Mouse (Mus musculus) embryonic facial prominence, embryonic 11.5 days (tissue): Measurements from ENCODE around the gene Hoxb7. TPM values are rescaled to one million over a fixed set of nuclear protein-coding genes. Genes with fewer than 3 reads are reported as not detected.

ENCODE experiments used
- ATAC-seq: fragments of 200-750 bp; cut with Nextera tagmentation; replicated peaks from 2 replicates; pipeline ENCODE4 v1.8.0; 2017; ENCODE audit warnings: low read depth; ENCODE audit not compliant: insufficient number of reproducible peaks, low FRiP score, low TSS enrichment
- DNase-seq: peaks from one replicate; pipeline ENCODE4 v3.0.0-alpha.2; 2015; ENCODE audit warnings: low spot score
- H3K27ac ChIP-seq: fragments of 300-500 bp; sonication (generic); replicated peaks from 2 replicates; pipeline ENCODE4 v1.5.1; 2014; ENCODE audit warnings: mild to moderate bottlenecking, low read depth, low read length, control low read depth
- H3K27me3 ChIP-seq: fragments of 300-500 bp; sonication (generic); 2 replicates; pipeline ENCODE4 v1.6.1; 2014; ENCODE audit warnings: mild to moderate bottlenecking, low read length, moderate library complexity, mixed read lengths; ENCODE audit not compliant: control insufficient read depth, insufficient read depth
- H3K36me3 ChIP-seq: fragments of 300-500 bp; sonication (generic); replicated peaks from 2 replicates; pipeline ENCODE4 v1.6.1; 2014; ENCODE audit warnings: low read depth, mild to moderate bottlenecking, low read length, moderate library complexity, mixed read lengths; ENCODE audit not compliant: control insufficient read depth, insufficient read depth
- H3K4me1 ChIP-seq: fragments of 300-500 bp; sonication (generic); 2 replicates; pipeline ENCODE4 v1.6.1; 2014; ENCODE audit warnings: low read length, mixed read lengths; ENCODE audit not compliant: control insufficient read depth, insufficient read depth
- H3K4me2 ChIP-seq: fragments of 300-500 bp; sonication (generic); 2 replicates; pipeline ENCODE4 v1.6.1; 2014; ENCODE audit warnings: low read depth, mild to moderate bottlenecking, control low read depth, low read length, moderate library complexity
- H3K4me3 ChIP-seq: fragments of 300-500 bp; sonication (generic); 2 replicates; pipeline ENCODE4 v1.5.1; 2014; ENCODE audit warnings: low read depth, low read length, control low read depth
- H3K9ac ChIP-seq: fragments of 300-500 bp; sonication (generic); replicated peaks from 2 replicates; pipeline ENCODE4 v1.6.1; 2014; ENCODE audit warnings: mild to moderate bottlenecking, control low read depth, low read length
- H3K9me3 ChIP-seq: fragments of 300-500 bp; sonication (generic); replicated peaks from 2 replicates; pipeline ENCODE4 v1.6.1; 2016; ENCODE audit warnings: mild to moderate bottlenecking, low read length, inconsistent platforms, mixed read lengths; ENCODE audit not compliant: control insufficient read depth
- WGBS: fragments of 180-500 bp; shearing (Covaris S2); extraction: QIAGEN DNeasy Blood & Tissue Kit; methylation state at CpG from one replicate; pipeline ENCODE4 v1.1.7; 2014; 5-methylcytosine and 5-hydroxymethylcytosine counted together
- polyA plus RNA-seq: library from polyadenylated mRNA; unstranded; fragments of >200 nt; fragmentation: Nextera tagmentation; extraction: Ambion mirVana; gene quantifications from 2 replicates; pipeline ENCODE4 v1.2.1, GENCODE M21; 2014

The Hoxb7 gene
- polyA plus RNA-seq, 1 experiment from 2014 or later, result 0.15 TPM

- Histone ChIP-seq H3K4me3 (no peak overlapping the region), H3K27ac (no peak overlapping the region), H3K4me1 (no peaks in the 10 kb centered on the region), H3K9me3 (no peaks in the 10 kb centered on the region), H3K27me3 (peaks cover 95% of the 10 kb centered on the region), H3K36me3 (no peaks in the 10 kb centered on the region), H3K4me2 (no peak overlapping the region), H3K9ac (no peak overlapping the region)
- WGBS, result under 1% methylated on average over 11 of the region's 11 CpGs
- DNase-seq (no peak), ATAC-seq (no peak)
Measured at GRCm38 (mm10) chr11:96297968-96298635, 11.7 kb downstream of the Hoxb7 start.

GRCm38 (mm10) chr11:96298895-96299667, 12.7 kb downstream of the Hoxb7 start:
- Histone ChIP-seq H3K4me3 (no peak overlapping the region), H3K9me3 (no peaks in the 10 kb centered on the region), H3K9ac (no peak overlapping the region), H3K4me1 (no peaks in the 10 kb centered on the region; the same call in 1 of the 2 replicates), H3K4me2 (no peak overlapping the region), H3K27me3 (peaks cover 96% of the 10 kb centered on the region), H3K27ac (no peak overlapping the region), H3K36me3 (no peaks in the 10 kb centered on the region)
- DNase-seq, result no peak
- under 1% methylated on average over 66 of the region's 66 CpGs for WGBS
- no peak for ATAC-seq

GRCm38 (mm10) chr11:96299781-96300180, 13.4 kb downstream of the Hoxb7 start:
- no peak for DNase-seq
- Histone ChIP-seq H3K9ac (no peak overlapping the region), H3K4me2 (no peak overlapping the region), H3K27me3 (peaks cover 96% of the 10 kb centered on the region), H3K4me1 (no peaks in the 10 kb centered on the region; the same call in 1 of the 2 replicates), H3K27ac (no peak overlapping the region), H3K9me3 (no peaks in the 10 kb centered on the region), H3K36me3 (no peaks in the 10 kb centered on the region), H3K4me3 (no peak overlapping the region)
- no peak for ATAC-seq
- WGBS, result 1% methylated on average over 9 of the region's 9 CpGs

- no peaks in the 10 kb centered on the region for H3K36me3 ChIP-seq
- no peak overlapping the region for H3K4me2 ChIP-seq
- H3K9ac ChIP-seq, result no peak overlapping the region
- H3K27ac ChIP-seq, result no peak overlapping the region
- 1% methylated on average over 35 of the region's 35 CpGs for WGBS
- no peak for DNase-seq
- ATAC-seq, result no peak
- peaks cover 96% of the 10 kb centered on the region for H3K27me3 ChIP-seq
- H3K4me3 ChIP-seq, result no peak overlapping the region
- no peaks in the 10 kb centered on the region; the same call in 1 of the 2 replicates for H3K4me1 ChIP-seq
- no peaks in the 10 kb centered on the region for H3K9me3 ChIP-seq
Measured at GRCm38 (mm10) chr11:96300354-96301063, 14.1 kb downstream of the Hoxb7 start.

- Histone ChIP-seq H3K4me2 (no peak overlapping the region), H3K4me1 (no peaks in the 10 kb centered on the region; the same call in 1 of the 2 replicates), H3K36me3 (no peaks in the 10 kb centered on the region), H3K27ac (no peak overlapping the region), H3K9me3 (no peaks in the 10 kb centered on the region), H3K9ac (no peak overlapping the region), H3K27me3 (peaks cover 96% of the 10 kb centered on the region), H3K4me3 (no peak overlapping the region)
- no peak for DNase-seq
- 3% methylated on average over 10 of the region's 10 CpGs for WGBS
- no peak for ATAC-seq
Measured at GRCm38 (mm10) chr11:96301064-96301431, 14.6 kb downstream of the Hoxb7 start.

- DNase-seq, result no peak
- peaks cover 96% of the 10 kb centered on the region for H3K27me3 ChIP-seq
- H3K27ac ChIP-seq, result no peak overlapping the region
- H3K9ac ChIP-seq, result no peak overlapping the region
- no peak overlapping the region for H3K4me3 ChIP-seq
- H3K4me2 ChIP-seq, result no peak overlapping the region
- H3K36me3 ChIP-seq, result no peaks in the 10 kb centered on the region
- WGBS, result 2% methylated on average over 15 of the region's 15 CpGs
- ATAC-seq, result no peak
- H3K4me1 ChIP-seq, result no peaks in the 10 kb centered on the region; the same call in 1 of the 2 replicates
- no peaks in the 10 kb centered on the region for H3K9me3 ChIP-seq
Measured at GRCm38 (mm10) chr11:96301837-96302236, 15.4 kb downstream of the Hoxb7 start.

- H3K4me2 ChIP-seq, result no peak overlapping the region
- ATAC-seq, result no peak
- no peaks in the 10 kb centered on the region for H3K9me3 ChIP-seq
- H3K4me3 ChIP-seq, result no peak overlapping the region
- no peak for DNase-seq
- H3K9ac ChIP-seq, result no peak overlapping the region
- WGBS, result 3% methylated on average over 23 of the region's 23 CpGs
- peaks cover 96% of the 10 kb centered on the region for H3K27me3 ChIP-seq
- H3K36me3 ChIP-seq, result no peaks in the 10 kb centered on the region
- no peak overlapping the region for H3K27ac ChIP-seq
- no peaks in the 10 kb centered on the region; the same call in 1 of the 2 replicates for H3K4me1 ChIP-seq
Measured at GRCm38 (mm10) chr11:96302381-96303150, 16.1 kb downstream of the Hoxb7 start.
